Mouse (Mus musculus) embryonic facial prominence, embryonic 11.5 days (tissue): ENCODE measurements around the gene Mapk8. TPM values are rescaled to one million over a fixed set of nuclear protein-coding genes. Genes with fewer than 3 reads are reported as not detected.

Experiments used
- polyA plus RNA-seq: library from polyadenylated mRNA; unstranded; fragments of >200 nt; fragmentation: Nextera tagmentation; extraction: Ambion mirVana; gene quantifications from 2 replicates; pipeline ENCODE4 v1.2.1, GENCODE M21; 2014

Gene Mapk8
- polyA plus RNA-seq, 1 experiment from 2014 or later = 22.0 TPM

Other genes with a start within 250 kb of the Mapk8 start
- 2.6 and 3.2 TPM in 2 replicates for gene Arhgap22, start 233.1 kb downstream of the Mapk8 start, polyA plus RNA-seq
- 0.04 TPM in 2 replicates for gene Frmpd2, start 24.5 kb upstream of the Mapk8 start, polyA plus RNA-seq
- 0.10 and 0.11 TPM in 2 replicates for gene Ptpn20, start 142.0 kb upstream of the Mapk8 start, polyA plus RNA-seq